Mouse (Mus musculus) regulatory T cell (primary cell): ENCODE measurements around the gene Slco2b1.
"Not testable (repeated sequence)": the region's sequence is repeated elsewhere in the genome, so short reads cannot be mapped to it uniquely, and the experiment has no call there.

Source experiments
- in situ Hi-C: fragments of 300-600 bp; cut with MboI, MseI; formaldehyde crosslinking; loops from one replicate; pipeline ENCODE4 v1.15.1; 2025; ENCODE audit warnings: high pct_unique_total_duplicates

The Slco2b1 gene

GRCm38 (mm10) chr7:99711166-99711565 is at the start of gene Slco2b1:
Slco2b1 (minus strand) TSS chr7:99711340.
- in situ Hi-C loops, result no loop called here

- in situ Hi-C loops, result no loop called here
These were observed 28.1 kb upstream of the Slco2b1 start for GRCm38 (mm10) chr7:99739276-99739675.

DNA sequence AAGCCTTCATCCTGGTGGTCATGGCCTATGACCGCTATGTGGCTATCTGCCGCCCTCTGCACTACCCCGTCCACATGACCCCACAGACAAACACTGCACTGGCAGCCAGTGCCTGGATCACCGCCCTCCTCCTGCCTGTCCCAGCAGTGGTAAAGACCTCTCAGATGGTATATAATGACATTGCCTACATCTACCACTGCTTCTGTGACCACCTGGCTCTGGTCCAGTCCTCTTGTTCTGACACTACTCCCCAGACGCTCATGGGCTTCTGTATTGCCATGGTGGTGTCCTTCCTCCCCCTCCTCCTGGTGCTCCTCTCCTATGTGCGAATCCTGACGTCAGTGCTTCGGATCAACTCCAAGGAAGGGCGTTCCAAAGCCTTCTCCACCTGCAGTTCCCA is 24.4 kb upstream of the Slco2b1 start:
- in situ Hi-C loops, result not testable (repeated sequence)

DNA sequence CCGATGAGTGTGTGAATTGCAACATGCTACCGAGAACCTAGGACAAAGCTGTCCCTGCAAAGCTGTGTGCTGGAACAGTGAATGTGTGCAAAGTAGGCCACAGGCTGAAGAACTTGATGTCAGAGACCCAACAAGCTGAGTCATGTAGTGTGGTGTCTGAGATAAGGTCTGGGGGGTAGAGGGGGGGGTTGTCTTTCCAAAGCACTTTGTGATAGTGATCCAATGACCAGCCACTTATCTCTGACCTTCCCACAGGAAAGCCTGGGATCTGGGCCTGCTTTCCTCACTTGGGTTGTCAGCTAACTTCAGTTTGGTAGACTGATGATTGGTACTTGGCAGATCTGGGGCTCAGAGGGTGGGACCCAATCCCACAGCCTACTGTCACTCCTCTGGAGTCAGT is 23.5 kb upstream of the Slco2b1 start:
- in situ Hi-C loops, result no loop called here

GRCm38 (mm10) chr7:99729973-99730372 is 18.8 kb upstream of the Slco2b1 start, which contains the start of gene Olfr520:
Olfr520 (plus strand) TSS chr7:99730273.
- in situ Hi-C loops, result no loop called here

DNA sequence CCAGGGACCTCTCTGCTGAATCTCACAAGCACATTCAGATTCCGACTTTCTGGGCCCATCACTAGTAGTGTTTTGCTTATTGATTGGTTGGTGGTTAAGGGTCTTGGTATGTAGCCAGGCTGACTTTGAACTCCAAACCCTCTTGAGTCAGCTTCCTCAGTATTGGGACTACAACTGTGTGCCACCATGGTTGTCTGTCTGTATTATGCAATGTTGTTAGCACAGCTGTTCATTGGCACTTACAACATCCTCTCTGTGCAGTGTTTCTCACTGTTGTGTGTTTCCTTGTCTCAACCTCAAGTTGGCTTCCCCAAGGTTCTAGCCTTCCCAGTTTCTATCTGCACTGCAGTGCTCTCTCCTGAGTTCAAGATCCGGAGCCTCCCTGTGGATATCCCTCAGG is 5.4 kb upstream of the Slco2b1 start:
- in situ Hi-C loops, result no loop called here

DNA sequence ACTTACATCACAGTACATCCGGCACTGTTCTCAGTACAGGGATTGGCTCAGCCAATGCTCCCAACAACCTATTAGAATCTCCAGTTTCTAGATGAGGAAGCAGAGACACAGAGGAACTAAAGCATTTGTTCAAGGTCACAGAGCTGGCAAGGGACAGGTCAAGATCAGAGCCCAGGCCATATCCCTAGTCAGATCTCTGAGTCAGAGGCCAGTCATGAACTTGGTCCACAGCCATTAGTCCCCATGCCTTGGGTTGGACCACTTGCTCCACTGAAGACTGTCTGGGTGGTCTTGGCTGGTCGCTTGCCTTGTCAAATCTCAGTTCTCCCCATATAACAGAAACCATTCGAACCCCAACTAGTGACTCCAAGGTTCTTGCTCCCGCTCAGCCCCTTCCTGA is 1.3 kb upstream of the Slco2b1 start:
- in situ Hi-C loops, result no loop called here

DNA sequence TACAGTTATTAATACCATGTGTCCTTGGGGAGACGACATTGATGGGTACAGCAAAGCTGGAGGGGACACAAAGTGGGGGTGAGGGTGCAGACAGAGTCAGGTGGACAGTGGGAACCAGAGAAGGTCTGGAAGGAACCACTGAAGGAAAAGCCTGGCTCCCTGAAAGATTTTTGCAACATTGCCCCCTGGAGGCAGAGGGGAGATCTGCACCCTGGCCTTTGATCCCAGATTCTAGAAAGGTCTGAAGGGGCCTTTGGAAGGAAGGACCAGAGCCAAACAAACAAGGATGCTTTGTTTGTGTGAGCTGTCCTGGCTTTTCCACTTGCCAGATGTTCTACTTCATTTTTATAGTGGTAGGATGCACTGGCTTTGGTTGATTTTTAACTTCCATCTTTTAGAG is 664 bp downstream of the Slco2b1 start:
- in situ Hi-C loops, result no loop called here

GRCm38 (mm10) chr7:99709992-99710391 is 1.1 kb downstream of the Slco2b1 start:
- in situ Hi-C loops, result no loop called here

DNA sequence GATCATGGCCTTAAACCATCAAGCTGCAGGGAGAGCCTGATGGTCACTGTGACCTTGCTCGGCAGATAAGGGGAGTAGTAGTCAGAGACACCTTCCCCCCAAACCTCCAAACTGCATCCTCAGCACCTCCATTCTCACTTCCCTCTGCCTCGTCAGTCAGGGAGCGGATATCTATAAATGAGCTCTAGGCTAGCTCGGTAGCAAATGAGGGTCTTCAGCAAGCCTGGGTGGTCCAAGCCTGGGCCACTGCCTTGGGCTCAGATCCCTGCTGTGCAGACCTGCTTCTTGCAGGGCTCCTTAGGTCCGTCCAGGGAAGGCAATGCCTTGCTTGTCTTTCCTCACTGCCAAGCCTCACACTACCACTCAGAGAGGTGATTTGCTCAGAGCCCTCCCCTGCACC is 2.4 kb downstream of the Slco2b1 start:
- in situ Hi-C loops, result no loop called here

DNA sequence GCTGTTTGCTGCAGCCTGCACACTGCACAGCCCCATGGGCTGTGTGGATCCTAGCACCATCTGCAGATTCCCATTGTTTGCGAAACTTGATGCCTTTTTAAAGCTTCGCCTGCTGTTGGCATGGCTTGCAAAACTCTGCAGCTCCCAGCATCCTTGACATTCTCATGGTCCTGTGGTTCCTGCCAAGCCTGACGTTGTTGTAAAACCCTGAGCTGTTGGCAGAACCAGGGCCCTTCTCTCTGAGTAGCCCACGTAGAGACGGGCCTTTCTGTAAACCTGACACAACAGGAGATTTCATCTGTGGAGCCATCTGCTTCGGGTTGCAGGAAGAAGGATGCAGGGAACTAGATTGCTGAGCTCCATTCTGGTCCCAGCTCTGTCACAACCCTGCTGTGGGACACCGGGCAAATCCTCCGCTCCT is 2.8 kb downstream of the Slco2b1 start:
- in situ Hi-C loops, result no loop called here

GRCm38 (mm10) chr7:99707671-99708070 is 3.5 kb downstream of the Slco2b1 start:
- in situ Hi-C loops, result no loop called here

DNA sequence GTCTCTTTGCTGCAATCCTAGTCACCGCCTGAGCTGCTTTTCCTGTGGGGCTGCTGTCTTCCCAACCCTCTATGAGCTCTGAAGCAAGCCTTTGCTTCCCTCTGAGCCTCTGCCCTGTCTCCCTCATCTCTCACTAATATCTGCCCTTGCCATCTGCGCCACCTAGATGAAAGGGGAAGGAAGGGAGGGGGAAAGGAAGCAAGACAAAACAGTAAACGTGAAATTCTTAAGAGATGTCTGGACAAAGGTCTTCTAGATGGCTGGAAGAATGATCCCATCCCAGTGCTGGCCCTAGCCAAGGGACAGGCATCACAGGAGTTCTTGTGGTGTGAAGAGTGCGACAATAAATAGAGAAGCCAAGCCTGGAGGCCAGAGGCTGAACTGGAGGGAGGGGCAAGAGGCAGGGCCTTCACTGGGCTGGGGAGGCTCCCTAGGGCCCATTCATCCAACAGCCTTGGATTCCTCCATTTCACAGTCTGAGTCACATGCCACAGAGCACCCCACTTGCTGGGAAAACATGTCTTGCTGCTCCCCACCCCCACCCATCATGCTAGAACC is 4.0 kb downstream of the Slco2b1 start:
- in situ Hi-C loops, result no loop called here

DNA sequence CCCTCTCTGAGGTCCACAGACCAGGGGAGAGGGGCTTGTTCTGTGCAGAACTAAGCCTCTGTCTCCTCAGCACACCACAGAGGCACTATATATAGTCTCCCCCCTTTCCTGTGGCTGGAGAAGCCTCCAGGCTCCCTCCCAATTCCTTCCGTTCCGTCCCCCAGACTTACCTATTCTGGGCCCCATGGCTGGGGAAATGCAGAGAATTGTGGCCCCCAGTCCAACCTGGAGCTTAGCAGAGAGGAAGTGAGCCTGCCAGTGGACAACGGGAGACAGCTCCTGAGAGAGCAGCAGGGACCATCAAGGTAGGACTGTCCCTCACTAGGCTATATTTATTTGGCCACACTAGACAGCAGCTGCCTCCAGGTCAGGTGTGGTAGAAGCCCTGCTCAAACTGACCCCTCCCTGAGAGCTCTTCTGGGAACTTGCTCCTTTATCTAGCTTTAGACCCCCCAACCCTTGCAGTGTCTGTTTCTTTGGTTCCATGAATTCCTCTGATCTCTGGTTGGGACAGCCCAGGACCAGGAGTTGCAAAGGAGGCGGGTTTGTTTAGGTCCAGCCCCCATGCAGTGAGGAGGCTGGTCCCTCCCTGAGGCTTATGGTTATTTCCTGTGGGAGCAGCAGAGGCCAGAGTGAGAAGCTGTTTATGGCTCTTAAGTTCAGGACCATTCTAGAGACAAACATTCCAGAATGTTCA is 4.7 kb downstream of the Slco2b1 start:
- in situ Hi-C loops, result no loop called here

GRCm38 (mm10) chr7:99704736-99705519 is 6.2 kb downstream of the Slco2b1 start:
- in situ Hi-C loops, result no loop called here

- in situ Hi-C loops, result no loop called here
These were observed 8.9 kb downstream of the Slco2b1 start for GRCm38 (mm10) chr7:99702201-99702600.

DNA sequence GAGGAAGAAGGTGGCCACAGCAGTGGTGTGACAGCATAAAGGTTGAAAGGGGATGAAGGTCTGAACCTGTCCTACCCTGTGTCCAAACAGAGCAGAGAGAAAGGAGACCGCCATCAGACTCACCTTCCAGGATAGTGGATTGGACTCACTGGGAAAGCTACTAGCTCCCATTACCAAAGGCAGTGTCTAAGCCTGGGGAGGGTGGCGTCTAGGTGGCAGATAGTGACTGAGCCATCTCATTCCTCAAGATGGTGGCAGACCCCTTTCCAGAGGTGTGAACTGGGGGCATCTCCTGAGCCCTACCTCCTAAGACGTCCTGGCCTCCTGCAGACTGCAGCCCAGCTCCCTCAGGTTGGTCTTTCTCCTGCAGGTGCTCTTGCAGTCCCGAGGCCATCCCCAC is 10.5 kb downstream of the Slco2b1 start:
- in situ Hi-C loops, result no loop called here

- in situ Hi-C loops, result no loop called here
These were observed 11.4 kb downstream of the Slco2b1 start for GRCm38 (mm10) chr7:99699709-99700151.

DNA sequence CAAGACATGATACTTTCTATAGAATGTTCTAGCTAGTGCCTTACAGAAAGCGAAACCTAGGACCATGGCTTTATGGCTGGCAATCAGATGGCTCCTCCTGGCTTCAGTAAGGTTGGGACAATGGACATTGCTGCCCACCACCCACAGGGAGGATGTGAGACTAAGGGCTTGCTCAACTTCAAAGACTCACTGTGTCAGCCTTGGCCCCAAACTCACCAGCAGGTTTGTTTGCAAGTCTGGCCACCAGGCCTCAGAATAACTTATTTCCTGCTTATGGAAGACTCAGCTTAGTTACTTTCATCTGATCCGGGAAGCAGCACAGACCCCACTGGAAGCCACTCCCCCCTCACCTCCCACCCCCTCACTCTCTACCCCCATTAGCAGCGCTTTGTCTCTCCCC is 12.0 kb downstream of the Slco2b1 start:
- in situ Hi-C loops, result no loop called here

DNA sequence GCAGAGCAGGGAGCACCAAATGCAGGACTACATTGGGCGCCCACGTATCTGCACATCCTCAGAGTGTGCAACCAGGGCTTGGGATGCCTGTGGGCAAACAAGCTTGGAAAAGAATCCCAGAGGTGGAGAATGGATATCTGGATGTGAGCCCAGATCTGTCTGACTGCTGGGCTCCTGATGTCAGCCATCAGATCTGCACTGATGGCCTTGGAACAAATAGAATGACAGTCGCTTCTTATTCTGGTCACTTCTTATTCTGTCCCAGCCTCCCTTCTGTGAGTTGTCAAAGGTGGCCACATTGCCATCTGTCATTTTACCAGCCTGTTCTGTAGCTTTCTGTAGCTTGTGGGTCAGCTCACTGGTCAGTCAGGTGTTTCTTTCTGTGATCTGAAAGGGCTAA is 12.6 kb downstream of the Slco2b1 start:
- in situ Hi-C loops, result no loop called here

DNA sequence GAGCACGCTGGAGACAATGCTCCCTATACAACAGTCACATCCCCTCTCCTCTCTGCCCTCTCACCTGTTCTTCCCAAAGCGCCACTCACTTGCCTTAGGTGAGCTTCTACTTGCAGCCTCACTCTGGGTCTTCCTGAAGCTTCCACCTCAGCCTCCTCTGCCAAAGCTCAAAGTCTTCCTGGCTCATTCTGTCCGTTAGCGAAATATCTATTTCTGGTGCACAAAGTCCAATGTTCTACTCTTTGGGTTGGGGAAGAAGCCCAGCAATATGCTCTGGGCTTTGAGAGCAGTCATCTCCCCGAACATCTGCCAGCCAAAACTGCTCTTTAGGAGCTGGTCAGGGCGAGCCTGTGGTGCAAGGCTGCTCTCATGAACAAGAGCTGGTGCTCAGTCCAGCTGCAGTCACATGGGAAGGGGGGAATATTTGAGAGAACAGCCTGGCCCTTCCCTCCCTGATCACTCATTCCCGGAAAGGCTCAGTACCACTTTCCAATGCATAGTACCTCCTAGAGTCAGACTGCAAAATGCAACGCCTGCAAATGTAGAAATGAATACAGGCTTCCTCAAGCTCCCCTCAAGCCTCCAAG is 15.6 kb downstream of the Slco2b1 start:
- in situ Hi-C loops, result no loop called here

DNA sequence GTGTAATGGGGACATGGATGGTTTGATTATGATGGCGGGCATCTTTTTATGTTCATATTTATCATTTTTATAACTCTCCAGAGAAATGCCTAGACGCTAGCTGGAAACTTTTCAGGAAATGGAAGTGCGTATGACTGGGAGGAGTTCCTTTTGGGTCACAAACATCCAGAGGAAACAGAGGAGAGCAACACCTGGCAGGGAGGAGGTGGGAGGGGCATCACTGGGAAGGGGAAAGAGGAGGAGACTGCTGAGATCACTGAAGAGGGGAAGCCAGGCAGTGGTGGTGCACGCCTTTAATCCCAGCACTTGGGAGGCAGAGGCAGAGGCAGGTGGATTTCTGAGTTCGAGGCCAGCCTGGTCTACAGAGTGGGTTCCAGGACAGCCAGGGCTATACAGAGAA is 16.7 kb downstream of the Slco2b1 start:
- in situ Hi-C loops, result not testable (repeated sequence)
